Mouse (Mus musculus): ENCODE data around the gene Slc25a48. TPM values are rescaled to one million over a fixed set of nuclear protein-coding genes. Genes with fewer than 3 reads are reported as not detected.

The Slc25a48 gene
- polyA plus RNA-seq, 1 experiment from 2014 or later: not detected

DNA sequence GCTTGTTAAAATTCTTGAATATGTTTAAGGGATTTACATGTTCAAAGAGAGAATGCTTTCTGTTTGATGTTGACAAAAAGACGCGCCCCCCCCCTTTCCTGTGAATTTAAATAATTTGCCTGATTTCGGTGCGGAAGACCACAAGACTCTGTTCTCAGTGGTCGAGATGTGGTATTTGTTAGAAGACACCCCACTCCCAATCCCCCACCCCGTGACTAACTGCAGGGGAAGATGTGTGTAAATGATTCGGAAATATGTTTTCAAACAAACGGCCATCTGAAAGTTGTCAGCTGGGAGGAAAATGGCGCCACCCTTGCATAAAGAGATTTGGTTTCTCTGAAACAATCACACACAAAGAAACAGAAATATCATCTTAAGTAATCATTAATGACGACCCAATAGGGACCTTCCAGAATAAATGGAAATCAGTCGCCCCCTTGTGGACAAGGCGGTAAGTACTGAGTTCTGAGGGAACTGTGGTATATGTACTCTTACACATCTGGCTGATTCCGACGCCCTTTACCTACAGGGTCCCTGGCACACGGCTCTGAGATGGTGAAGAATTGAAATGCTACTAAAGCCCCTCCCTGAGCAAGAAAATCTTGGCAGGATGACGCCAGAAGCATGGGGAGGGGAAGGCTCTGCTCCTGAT, 16.0 kb upstream of the Slc25a48 start:
- no peak overlapping the region for H3K4me2 ChIP-seq (ENCODE audit: low read depth, low read length, severe bottlenecking)
- no peaks in the 10 kb centered on the region for H3K27me3 ChIP-seq (ENCODE audit: control insufficient read depth, insufficient read depth, low read length)
- no peaks in the 10 kb centered on the region for H3K36me3 ChIP-seq (ENCODE audit: control insufficient read depth, insufficient read depth, low read length)
- peak; percentile 77 for DNase-seq (ENCODE audit: low spot score)
- no peak for ATAC-seq (replicated peaks; ENCODE audit: low FRiP score)
- no peak overlapping the region for H3K27ac ChIP-seq (ENCODE audit: low read depth, low read length)
- H3K4me3 ChIP-seq (ENCODE audit: low read depth, low read length): no peak overlapping the region
- H3K4me1 ChIP-seq (replicated peaks; ENCODE audit: control insufficient read depth, insufficient read depth, low read length): no peaks in the 10 kb centered on the region
- H3K9ac ChIP-seq (ENCODE audit: low read length): no peak overlapping the region
- H3K9me3 ChIP-seq (ENCODE audit: control insufficient read depth, low read length): no peaks in the 10 kb centered on the region
- 25% methylated on average over 16 of the region's 16 CpGs for WGBS

- Histone ChIP-seq H3K4me2 (ENCODE audit: low read depth, low read length, severe bottlenecking) (no peak overlapping the region), H3K4me3 (ENCODE audit: low read depth, low read length) (no peak overlapping the region), H3K9me3 (ENCODE audit: control insufficient read depth, low read length) (no peaks in the 10 kb centered on the region), H3K27ac (ENCODE audit: low read depth, low read length) (no peak overlapping the region), H3K27me3 (ENCODE audit: control insufficient read depth, insufficient read depth, low read length) (no peaks in the 10 kb centered on the region; the same call in 1 of the 2 replicates), H3K36me3 (ENCODE audit: control insufficient read depth, insufficient read depth, low read length) (no peaks in the 10 kb centered on the region), H3K4me1 (replicated peaks; ENCODE audit: control insufficient read depth, insufficient read depth, low read length) (no peaks in the 10 kb centered on the region), H3K9ac (ENCODE audit: low read length) (no peak overlapping the region)
- ATAC-seq (replicated peaks; ENCODE audit: low FRiP score) (no peak), DNase-seq (ENCODE audit: low spot score) (no peak)
- WGBS: 86% methylated on average over 7 of the region's 7 CpGs
These were observed 12.2 kb upstream of the Slc25a48 start for GRCm38 (mm10) chr13:56425931-56426330.

DNA sequence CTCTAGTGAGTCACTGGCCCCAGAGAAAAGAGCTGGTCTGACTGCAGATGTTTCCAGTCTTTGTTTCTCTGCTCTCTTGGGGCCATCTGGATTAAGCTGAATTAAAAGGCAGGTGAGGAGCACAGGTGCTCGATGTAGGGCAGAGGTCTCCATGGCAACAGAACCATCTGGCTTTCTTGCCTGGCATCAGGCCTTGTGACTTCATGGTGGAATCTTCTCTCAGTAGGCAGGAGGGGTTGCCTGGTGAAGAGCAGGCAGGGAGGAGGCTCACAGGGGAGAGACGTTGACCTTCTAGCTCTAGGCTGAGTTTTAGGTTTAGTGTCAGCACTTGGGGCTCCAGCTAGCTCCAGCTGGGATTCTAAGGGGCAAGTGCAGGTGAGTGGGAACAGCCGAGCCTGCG, 11.8 kb upstream of the Slc25a48 start, which contains the start of gene Gm3045:
Gene Gm3045 (plus strand): TSS at position 230 of the 400 bp plus-strand sequence.
- Histone ChIP-seq H3K4me3 (ENCODE audit: low read depth, low read length) (no peak within 1 kb of the TSS), H3K36me3 (ENCODE audit: control insufficient read depth, insufficient read depth, low read length) (no peaks in the 10 kb centered on the region), H3K4me1 (replicated peaks; ENCODE audit: control insufficient read depth, insufficient read depth, low read length) (no peaks in the 10 kb centered on the region), H3K4me2 (ENCODE audit: low read depth, low read length, severe bottlenecking) (no peak within 1 kb of the TSS), H3K27ac (ENCODE audit: low read depth, low read length) (no peak within 1 kb of the TSS), H3K9ac (ENCODE audit: low read length) (no peak within 1 kb of the TSS), H3K9me3 (ENCODE audit: control insufficient read depth, low read length) (no peaks in the 10 kb centered on the region), H3K27me3 (ENCODE audit: control insufficient read depth, insufficient read depth, low read length) (no peaks in the 10 kb centered on the region; the same call in 1 of the 2 replicates)
- WGBS: 74% methylated on average over 4 of the region's 4 CpGs
- ATAC-seq (replicated peaks; ENCODE audit: low FRiP score) (no peak), DNase-seq (ENCODE audit: low spot score) (no peak)

GRCm38 (mm10) chr13:56428724-56429500, 9.2 kb upstream of the Slc25a48 start:
- no peaks in the 10 kb centered on the region; the same call in 1 of the 2 replicates for H3K27me3 ChIP-seq (ENCODE audit: control insufficient read depth, insufficient read depth, low read length)
- peaks cover 6% of the 10 kb centered on the region; the same call in 1 of the 2 replicates for H3K4me1 ChIP-seq (replicated peaks; ENCODE audit: control insufficient read depth, insufficient read depth, low read length)
- no peak overlapping the region for H3K9ac ChIP-seq (ENCODE audit: low read length)
- WGBS: 31% methylated on average over 16 of the region's 16 CpGs
- no peak overlapping the region for H3K27ac ChIP-seq (ENCODE audit: low read depth, low read length)
- H3K4me3 ChIP-seq (ENCODE audit: low read depth, low read length): no peak overlapping the region
- DNase-seq (ENCODE audit: low spot score) (peak; percentile 92), ATAC-seq (replicated peaks; ENCODE audit: low FRiP score) (peak; percentile 67)
- H3K9me3 ChIP-seq (ENCODE audit: control insufficient read depth, low read length): no peaks in the 10 kb centered on the region
- H3K4me2 ChIP-seq (ENCODE audit: low read depth, low read length, severe bottlenecking): no peak overlapping the region
- H3K36me3 ChIP-seq (ENCODE audit: control insufficient read depth, insufficient read depth, low read length): no peaks in the 10 kb centered on the region

DNA sequence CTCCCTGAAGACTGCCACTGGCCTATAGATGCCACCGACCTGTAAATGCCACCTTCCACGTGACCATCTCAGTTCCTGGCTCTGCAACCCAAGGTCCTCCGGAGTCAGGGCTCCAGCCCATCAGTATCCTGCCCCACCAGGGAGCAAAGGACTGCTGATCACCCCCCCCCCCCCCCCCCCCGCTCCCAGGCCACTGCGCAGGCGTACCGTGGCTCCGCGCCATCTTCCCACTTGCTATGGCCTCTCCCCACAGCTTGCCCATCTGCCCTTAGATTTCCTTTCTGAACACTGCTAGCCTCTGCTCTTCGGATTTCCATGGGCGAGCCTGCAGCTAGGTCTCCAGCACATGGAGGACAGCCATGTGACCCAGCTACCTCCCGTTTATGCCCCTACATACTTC, 5.7 kb upstream of the Slc25a48 start:
- Histone ChIP-seq H3K4me1 (replicated peaks; ENCODE audit: control insufficient read depth, insufficient read depth, low read length) (peaks cover 6% of the 10 kb centered on the region; the same call in 1 of the 2 replicates), H3K27me3 (ENCODE audit: control insufficient read depth, insufficient read depth, low read length) (peaks cover 13% of the 10 kb centered on the region), H3K9ac (ENCODE audit: low read length) (no peak overlapping the region), H3K27ac (ENCODE audit: low read depth, low read length) (no peak overlapping the region), H3K36me3 (ENCODE audit: control insufficient read depth, insufficient read depth, low read length) (no peaks in the 10 kb centered on the region), H3K4me2 (ENCODE audit: low read depth, low read length, severe bottlenecking) (no peak overlapping the region), H3K4me3 (ENCODE audit: low read depth, low read length) (no peak overlapping the region), H3K9me3 (ENCODE audit: control insufficient read depth, low read length) (no peaks in the 10 kb centered on the region)
- WGBS: 92% methylated on average over 8 of the region's 12 CpGs
- DNase-seq (ENCODE audit: low spot score): no peak
- no peak for ATAC-seq (replicated peaks; ENCODE audit: low FRiP score)

GRCm38 (mm10) chr13:56433466-56433865, 4.7 kb upstream of the Slc25a48 start:
- H3K9me3 ChIP-seq (ENCODE audit: control insufficient read depth, low read length): no peaks in the 10 kb centered on the region
- no peaks in the 10 kb centered on the region for H3K36me3 ChIP-seq (ENCODE audit: control insufficient read depth, insufficient read depth, low read length)
- WGBS: 13% methylated on average over 10 of the region's 10 CpGs
- H3K9ac ChIP-seq (ENCODE audit: low read length): no peak overlapping the region; the same call in 1 of the 2 replicates
- H3K27ac ChIP-seq (ENCODE audit: low read depth, low read length): no peak overlapping the region
- no peak overlapping the region for H3K4me3 ChIP-seq (ENCODE audit: low read depth, low read length)
- peaks cover 22% of the 10 kb centered on the region for H3K27me3 ChIP-seq (ENCODE audit: control insufficient read depth, insufficient read depth, low read length)
- H3K4me1 ChIP-seq (replicated peaks; ENCODE audit: control insufficient read depth, insufficient read depth, low read length): peaks cover 10% of the 10 kb centered on the region; the same call in 1 of the 2 replicates
- H3K4me2 ChIP-seq (ENCODE audit: low read depth, low read length, severe bottlenecking): 0 out of 2 replicates have a peak overlapping the region, but pooled peaks have one; percentile 11
- DNase-seq (ENCODE audit: low spot score): peak; percentile 94
- no peak for ATAC-seq (replicated peaks; ENCODE audit: low FRiP score)

GRCm38 (mm10) chr13:56434311-56434751, 3.8 kb upstream of the Slc25a48 start:
- H3K4me3 ChIP-seq (ENCODE audit: low read depth, low read length): no peak overlapping the region
- ATAC-seq (replicated peaks; ENCODE audit: low FRiP score): no peak
- peaks cover 12% of the 10 kb centered on the region; the same call in 1 of the 2 replicates for H3K4me1 ChIP-seq (replicated peaks; ENCODE audit: control insufficient read depth, insufficient read depth, low read length)
- H3K27me3 ChIP-seq (ENCODE audit: control insufficient read depth, insufficient read depth, low read length): peaks cover 31% of the 10 kb centered on the region
- H3K27ac ChIP-seq (ENCODE audit: low read depth, low read length): no peak overlapping the region
- DNase-seq (ENCODE audit: low spot score): no peak
- no peak overlapping the region for H3K4me2 ChIP-seq (ENCODE audit: low read depth, low read length, severe bottlenecking)
- no peak overlapping the region for H3K9ac ChIP-seq (ENCODE audit: low read length)
- H3K9me3 ChIP-seq (ENCODE audit: control insufficient read depth, low read length): no peaks in the 10 kb centered on the region
- no peaks in the 10 kb centered on the region for H3K36me3 ChIP-seq (ENCODE audit: control insufficient read depth, insufficient read depth, low read length)
- WGBS: 84% methylated on average over 9 of the region's 9 CpGs

DNA sequence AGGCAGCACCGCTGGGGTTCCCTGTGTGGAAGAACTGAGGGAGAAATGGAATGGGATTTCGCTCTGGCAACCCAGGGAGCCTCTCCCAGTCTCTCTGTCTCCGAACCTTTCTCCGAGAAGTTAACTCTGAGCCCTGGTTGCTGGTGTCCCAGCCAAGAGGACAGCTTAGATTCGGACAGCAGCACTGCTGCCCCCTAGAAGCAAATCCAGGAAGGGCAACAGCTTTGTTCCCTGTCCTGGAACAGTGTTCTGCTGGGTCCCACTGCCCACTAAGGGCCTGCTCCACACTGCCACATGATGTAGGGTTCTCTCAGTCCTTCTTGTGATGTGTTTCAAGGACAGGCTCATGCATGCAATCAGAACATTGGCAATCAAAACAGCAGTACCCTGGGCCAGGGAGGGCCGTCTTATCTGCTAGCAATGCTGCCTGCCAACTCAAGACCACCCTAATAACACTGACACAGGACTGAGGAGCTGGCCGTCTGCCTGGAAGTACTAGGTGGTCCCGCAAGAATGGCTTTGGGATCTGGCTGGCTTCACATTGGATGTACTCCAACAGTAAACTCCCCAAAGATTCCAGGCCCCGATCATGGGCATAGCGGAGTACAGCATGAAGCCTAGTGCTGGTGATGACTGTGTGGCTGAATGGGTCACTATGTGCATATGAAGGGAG, 2.4 kb upstream of the Slc25a48 start:
- DNase-seq (ENCODE audit: low spot score) (no peak), ATAC-seq (replicated peaks; ENCODE audit: low FRiP score) (no peak)
- peaks cover 12% of the 10 kb centered on the region; the same call in 1 of the 2 replicates for H3K4me1 ChIP-seq (replicated peaks; ENCODE audit: control insufficient read depth, insufficient read depth, low read length)
- 64% methylated on average over 10 of the region's 10 CpGs for WGBS
- H3K4me3 ChIP-seq (ENCODE audit: low read depth, low read length): no peak overlapping the region
- no peak overlapping the region for H3K9ac ChIP-seq (ENCODE audit: low read length)
- no peaks in the 10 kb centered on the region for H3K36me3 ChIP-seq (ENCODE audit: control insufficient read depth, insufficient read depth, low read length)
- H3K27me3 ChIP-seq (ENCODE audit: control insufficient read depth, insufficient read depth, low read length): peaks cover 39% of the 10 kb centered on the region
- no peak overlapping the region for H3K4me2 ChIP-seq (ENCODE audit: low read depth, low read length, severe bottlenecking)
- H3K9me3 ChIP-seq (ENCODE audit: control insufficient read depth, low read length): no peaks in the 10 kb centered on the region
- H3K27ac ChIP-seq (ENCODE audit: low read depth, low read length): no peak overlapping the region
